Mouse (Mus musculus) MEL (cell line): ENCODE data around the gene Lrrc26.

Experiments
- CHD1 ChIP-seq: IDR thresholded peaks from 2 replicates; pipeline ENCODE4 v1.6.1; 2012; ENCODE audit warnings: low read depth, mild to moderate bottlenecking, inconsistent platforms, low read length, improper control_type of control experiment
- CTCF ChIP-seq, 3 experiments: IDR thresholded peaks in 2 of 3; conservative IDR thresholded peaks in 1 of 3; 2 replicates each; pipeline ENCODE4 v1.5.1; 2011 to 2012; ENCODE audit warnings: low read length in 3 of 3, low read depth in 2 of 3, mild to moderate bottlenecking in 2 of 3, improper control_type of control experiment in 1 of 3, inconsistent platforms in 1 of 3, mixed read lengths in 1 of 3, moderate library complexity in 1 of 3; ENCODE audit not compliant: control insufficient read depth in 1 of 3, insufficient read depth in 1 of 3, poor library complexity in 1 of 3, severe bottlenecking in 1 of 3
- MAX ChIP-seq: IDR thresholded peaks from 2 replicates; pipeline ENCODE4 v1.6.1; 2011; ENCODE audit warnings: low read length, improper control_type of control experiment
- POLR2A ChIP-seq, 2 experiments: IDR thresholded peaks; 2 replicates each; pipeline ENCODE4 v1.6.1; 2011 to 2012; ENCODE audit warnings: low read length in 2 of 2, mild to moderate bottlenecking in 2 of 2, control low read depth in 1 of 2, improper control_type of control experiment in 1 of 2, low read depth in 1 of 2, moderate library complexity in 1 of 2; ENCODE audit not compliant: control insufficient read depth in 1 of 2, insufficient read depth in 1 of 2, poor library complexity in 1 of 2
- POLR2AphosphoS2 ChIP-seq: IDR thresholded peaks from 2 replicates; pipeline ENCODE4 v1.6.1; 2011; ENCODE audit warnings: low read length, improper control_type of control experiment
- TBP ChIP-seq: IDR thresholded peaks from 2 replicates; pipeline ENCODE4 v1.8.0; 2011; ENCODE audit warnings: low read depth, low read length, improper control_type of control experiment
- TCF12 ChIP-seq: IDR thresholded peaks from 2 replicates; pipeline ENCODE4 v1.6.1; 2014; ENCODE audit warnings: low read depth, mild to moderate bottlenecking, inconsistent platforms, low read length, improper control_type of control experiment, moderate library complexity
- ZKSCAN1 ChIP-seq: IDR thresholded peaks from 2 replicates; pipeline ENCODE4 v1.6.1; 2012; ENCODE audit warnings: low read depth, mild to moderate bottlenecking, inconsistent platforms, low read length, improper control_type of control experiment, moderate library complexity
- ZNF384 ChIP-seq: IDR thresholded peaks from 2 replicates; pipeline ENCODE4 v1.6.1; 2012; ENCODE audit warnings: low read depth, mild to moderate bottlenecking, inconsistent platforms, low read length, improper control_type of control experiment

- TF ChIP-seq POLR2AphosphoS2 (no peak), ZNF384 (no peak), CTCF (IDR thresholded peaks at IDR 0.05 in 2 of 3, conservative IDR thresholded peaks at IDR 0.05 in 1 of 3; ENCODE audit: control insufficient read depth in 1 of 3, insufficient read depth in 1 of 3, low read depth in 2 of 3, low read length in 3 of 3, poor library complexity in 1 of 3, severe bottlenecking in 1 of 3) (no peak), MAX (no peak), CHD1 (no peak), TCF12 (no peak), POLR2A (IDR thresholded peaks at IDR 0.05; ENCODE audit: control insufficient read depth in 1 of 2, insufficient read depth in 1 of 2, low read depth in 1 of 2, low read length in 2 of 2, poor library complexity in 1 of 2) (no peak), ZKSCAN1 (no peak), TBP (no peak)
These were observed 21.8 kb downstream of the Lrrc26 start for GRCm38 (mm10) chr2:25311491-25311891.
